Mouse (Mus musculus): ENCODE data around the gene Man2b2.

The Man2b2 gene

DNA sequence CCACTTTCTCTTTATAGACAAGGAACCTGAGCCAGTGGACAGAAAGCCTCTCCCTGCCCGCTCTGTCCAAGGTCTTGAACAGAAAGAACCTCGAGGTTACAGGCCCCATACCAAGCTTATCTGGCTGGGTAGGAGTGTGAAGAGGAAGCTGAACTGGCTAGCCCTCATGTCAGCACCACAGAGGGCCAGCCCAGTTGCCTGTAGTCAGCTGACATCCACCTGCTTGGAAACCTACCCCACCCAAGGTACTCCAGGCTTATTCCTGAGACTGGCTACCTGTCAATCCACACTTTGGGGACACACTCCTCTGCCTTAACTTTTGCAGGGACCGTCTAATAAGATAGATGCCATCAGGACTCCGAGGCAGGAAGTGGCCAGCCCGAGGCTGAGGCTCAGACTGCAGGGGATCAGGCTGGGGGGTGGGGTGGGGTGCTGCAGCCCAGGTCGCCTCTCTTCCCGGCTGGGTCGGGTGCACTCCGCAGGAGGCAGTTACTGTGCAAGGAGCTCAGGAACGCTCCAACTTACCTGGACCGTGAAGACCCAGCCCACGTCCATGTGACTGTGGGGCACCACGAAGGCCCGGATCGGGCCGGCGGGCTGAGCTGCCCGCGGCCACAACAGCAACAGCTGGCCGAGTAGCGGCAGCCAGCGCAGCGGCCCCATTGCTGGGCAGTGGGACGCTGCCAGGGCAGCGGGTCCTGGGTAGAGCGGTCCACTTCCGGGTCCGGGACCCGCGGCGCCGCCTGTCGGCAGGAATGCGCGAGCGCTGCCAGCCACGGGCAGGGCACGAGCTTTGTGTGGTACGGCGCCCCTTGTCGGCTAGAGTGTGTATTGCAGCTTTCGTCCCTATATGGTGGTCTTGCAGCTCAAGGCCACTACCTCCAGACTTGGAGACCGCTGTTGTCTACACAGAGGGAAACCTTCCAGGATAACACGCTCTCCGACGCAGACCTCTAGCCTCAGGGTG lies at the start of gene Man2b2:
Gene Man2b2 (minus strand): TSS at position 741 of the 967 bp plus-strand sequence.
- DNase-seq: peak; percentile 80

- DNase-seq: no peak
These were observed 48.3 kb upstream of the Man2b2 start for GRCm38 (mm10) chr5:36878801-36879200.

GRCm38 (mm10) chr5:36877641-36878040 lies 47.2 kb upstream of the Man2b2 start:
- no peak for DNase-seq

DNA sequence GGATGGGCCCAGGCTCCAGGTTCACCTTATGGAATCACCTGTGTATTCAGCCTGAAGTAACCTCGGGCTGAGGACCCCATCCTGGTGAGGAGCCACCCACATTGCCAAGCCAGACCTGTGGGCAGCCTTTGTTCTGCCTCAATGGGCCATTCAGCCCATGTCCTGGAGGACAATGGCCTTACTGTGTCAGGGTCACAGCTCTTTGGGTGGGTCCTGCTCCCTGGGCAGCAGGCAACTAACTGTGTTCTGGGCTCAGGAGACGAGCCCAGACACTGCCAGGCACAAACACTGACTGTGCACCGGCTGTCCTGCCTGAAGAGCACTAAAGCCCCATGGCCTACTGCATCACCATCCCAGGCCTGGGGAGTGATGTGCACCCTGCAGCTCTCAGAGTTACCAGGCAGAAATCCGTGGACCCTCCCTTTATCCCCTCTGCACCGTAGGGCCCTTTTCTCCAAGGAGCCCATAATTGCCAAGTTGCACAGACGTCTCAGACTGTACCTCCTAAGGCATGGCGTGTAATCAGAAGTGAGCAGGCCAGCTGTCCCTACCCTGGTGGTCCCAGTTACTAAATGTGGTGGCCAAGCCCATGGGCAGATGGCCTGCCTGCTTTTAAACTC lies 46.4 kb upstream of the Man2b2 start:
- peak; percentile 56 for DNase-seq

- no peak for DNase-seq
These were observed 45.5 kb upstream of the Man2b2 start for GRCm38 (mm10) chr5:36875956-36876355.

DNA sequence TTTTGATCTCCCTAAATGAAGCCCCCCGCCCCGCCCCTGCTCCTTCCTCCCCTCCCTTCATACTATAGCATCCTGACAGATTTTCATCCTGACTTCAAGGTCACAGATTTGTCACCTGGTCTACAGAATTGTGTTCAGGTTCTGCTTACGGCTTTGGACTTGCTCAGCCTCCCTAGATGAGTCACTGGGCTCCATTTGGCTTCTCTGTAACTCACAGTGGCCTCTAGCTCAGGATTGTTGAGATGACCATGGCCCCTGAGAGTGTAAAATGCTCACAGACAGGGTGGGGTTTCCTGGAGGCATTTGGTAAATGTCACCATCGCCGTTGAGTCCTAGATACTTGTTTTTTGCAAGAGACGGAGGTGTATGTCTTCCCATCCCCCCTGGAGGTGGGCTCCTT lies 40.5 kb upstream of the Man2b2 start:
- no peak for DNase-seq

GRCm38 (mm10) chr5:36869578-36870236 lies 39.3 kb upstream of the Man2b2 start:
- DNase-seq: peak; percentile 84

DNA sequence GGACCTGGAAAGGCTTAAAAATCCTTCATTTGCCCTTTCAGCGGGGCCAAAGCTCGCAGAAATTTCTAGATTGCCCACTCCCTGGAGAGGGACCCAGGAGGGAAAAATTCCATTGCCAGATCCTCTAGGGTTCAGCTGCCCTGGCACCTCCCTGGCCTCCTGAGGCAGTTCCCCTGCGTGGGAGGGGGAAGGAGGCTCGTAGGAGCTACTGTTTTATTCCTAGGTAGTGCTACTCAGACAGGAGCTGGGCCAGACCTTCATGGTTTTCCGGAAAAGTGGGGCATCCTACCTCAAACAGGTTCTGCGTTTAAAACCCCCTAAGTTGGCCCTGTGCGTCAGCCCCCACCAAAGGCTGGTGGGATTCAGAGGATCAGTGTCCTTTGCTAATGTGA lies 38.7 kb upstream of the Man2b2 start:
- no peak for DNase-seq

GRCm38 (mm10) chr5:36868266-36869090 lies 38.0 kb upstream of the Man2b2 start, which contains the start of gene Ppp2r2c:
Gene Ppp2r2c, plus strand, starts transcription at chr5:36868513.
- peak; percentile 79 for DNase-seq

DNA sequence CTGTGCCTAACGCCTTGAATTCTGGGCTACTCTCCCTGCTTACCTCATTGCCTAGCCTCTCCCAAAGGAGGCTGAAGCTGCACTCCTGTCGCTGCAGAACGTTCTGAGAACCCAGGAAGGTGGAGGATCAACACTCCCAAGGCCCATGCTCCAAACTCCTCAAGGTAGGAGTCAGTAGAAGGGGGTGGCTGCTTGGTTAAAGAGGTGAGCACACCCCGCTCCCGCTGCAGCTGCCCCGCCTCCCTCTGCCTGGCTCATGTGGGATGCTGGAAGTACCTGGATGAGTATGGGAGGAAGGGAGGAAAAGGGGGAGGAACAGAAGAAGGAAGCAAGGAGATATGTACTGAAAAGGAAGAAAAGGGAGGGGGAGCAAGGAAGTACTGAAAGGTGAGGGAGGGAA lies 37.1 kb upstream of the Man2b2 start:
- DNase-seq: no peak

DNA sequence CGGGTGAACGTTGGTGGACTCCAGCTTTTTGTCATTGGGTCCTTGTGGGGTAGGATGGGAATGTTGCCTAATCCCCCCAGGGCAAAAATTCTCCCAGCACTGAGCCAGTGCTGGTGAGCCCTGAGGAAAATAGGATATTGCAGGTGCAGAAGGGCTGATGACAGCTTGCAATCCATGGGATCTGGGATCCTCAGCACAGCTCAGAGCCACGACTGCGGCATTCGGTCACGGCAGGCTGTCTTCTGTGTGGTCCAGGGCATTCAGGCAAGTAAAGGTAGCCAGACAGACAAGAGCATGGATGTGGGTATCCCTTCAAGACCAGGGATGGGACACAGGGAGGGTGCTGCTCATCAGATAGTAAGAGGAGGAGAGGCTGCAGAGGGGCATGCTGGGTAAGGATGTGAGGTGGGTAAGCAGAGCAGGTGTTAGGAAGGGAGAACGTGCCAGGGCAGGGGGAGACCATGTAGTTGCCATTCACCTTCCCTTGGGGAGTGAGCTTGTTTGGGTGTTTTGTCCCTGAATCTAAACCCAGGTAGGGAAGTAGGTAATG lies 36.3 kb upstream of the Man2b2 start:
- DNase-seq: no peak

DNA sequence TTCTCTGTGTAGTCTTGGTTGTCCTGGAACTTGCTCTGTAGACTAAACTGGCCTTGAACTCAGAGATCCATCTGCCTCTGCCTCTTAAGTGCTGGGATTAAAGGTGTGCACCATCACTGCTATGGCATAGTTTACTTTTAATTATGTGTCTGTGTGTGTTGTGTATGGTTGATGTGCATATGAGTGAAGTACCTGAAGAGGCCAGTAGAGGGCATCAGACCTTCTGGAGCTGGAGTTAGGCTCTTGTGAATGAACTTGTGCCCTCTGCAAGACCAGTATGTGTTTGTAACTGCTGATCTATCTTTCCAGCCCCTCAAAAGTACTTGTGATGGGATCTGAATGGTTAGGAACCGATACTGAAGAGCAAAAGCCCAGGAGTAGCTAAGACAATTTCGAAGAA lies 30.6 kb upstream of the Man2b2 start:
- no peak for DNase-seq

- DNase-seq: no peak
These were observed 27.1 kb upstream of the Man2b2 start for GRCm38 (mm10) chr5:36857546-36857945.

DNA sequence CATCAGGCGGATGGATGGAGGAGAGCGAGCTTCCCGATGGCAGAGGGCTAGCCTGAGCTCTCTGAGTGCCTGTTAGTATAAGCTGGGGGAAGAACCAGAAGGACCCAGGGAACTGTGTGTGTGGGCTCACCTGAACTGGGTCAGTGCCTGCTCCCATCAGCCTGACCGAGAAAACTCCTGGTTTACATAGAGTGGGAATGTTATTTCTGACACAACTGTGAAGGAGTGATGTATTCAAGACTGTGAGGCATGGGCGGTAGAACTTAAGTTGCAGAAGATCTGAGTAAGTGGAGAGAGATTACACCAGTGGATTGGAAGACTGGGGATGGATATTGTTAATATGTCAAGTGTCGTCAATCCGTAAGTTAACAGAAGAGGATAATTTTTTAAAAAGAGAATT lies 26.1 kb upstream of the Man2b2 start:
- DNase-seq: peak; percentile 48

DNA sequence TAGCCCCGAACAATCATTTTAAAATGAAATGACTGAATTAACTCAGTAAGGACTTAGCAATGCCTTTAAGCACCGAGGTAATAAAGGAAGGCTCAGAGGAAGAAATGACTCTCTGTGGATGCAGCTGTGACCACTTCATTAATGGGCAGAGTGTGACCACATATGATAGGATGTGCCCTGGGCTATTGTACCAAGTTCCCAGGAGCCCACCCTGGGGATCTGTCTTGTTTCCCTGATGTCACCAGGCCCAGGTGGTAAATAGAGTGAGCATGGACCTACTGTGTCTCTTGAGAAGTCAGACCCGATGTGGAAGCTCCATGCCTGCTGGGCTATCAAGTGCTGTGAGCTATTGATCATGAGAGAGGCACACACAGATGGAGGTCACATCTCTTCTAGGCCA lies 24.7 kb upstream of the Man2b2 start:
- no peak for DNase-seq

- no peak for DNase-seq
These were observed 21.1 kb upstream of the Man2b2 start for GRCm38 (mm10) chr5:36851572-36851971.

DNA sequence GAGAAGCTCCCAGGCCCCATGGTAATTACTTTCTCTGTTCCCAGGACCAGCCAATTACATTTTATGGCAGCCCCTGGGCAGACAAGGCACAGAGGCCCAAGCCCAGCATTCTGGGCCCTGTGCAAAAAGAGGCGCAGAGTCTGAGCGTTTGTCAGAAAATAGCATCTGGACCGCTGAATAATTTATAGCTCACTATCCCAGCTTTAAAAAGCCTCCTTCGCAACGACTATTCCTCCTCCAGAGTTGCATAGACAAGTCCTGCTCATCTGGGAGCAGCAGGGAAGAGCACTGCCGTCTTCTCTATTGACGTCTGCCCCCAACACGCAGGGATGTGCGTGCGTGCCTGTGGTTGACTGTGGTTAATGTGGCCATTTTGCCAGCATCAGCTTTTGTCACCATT lies 14.0 kb upstream of the Man2b2 start:
- DNase-seq: peak; percentile 67

GRCm38 (mm10) chr5:36841701-36842100 lies 11.2 kb upstream of the Man2b2 start:
- no peak for DNase-seq

DNA sequence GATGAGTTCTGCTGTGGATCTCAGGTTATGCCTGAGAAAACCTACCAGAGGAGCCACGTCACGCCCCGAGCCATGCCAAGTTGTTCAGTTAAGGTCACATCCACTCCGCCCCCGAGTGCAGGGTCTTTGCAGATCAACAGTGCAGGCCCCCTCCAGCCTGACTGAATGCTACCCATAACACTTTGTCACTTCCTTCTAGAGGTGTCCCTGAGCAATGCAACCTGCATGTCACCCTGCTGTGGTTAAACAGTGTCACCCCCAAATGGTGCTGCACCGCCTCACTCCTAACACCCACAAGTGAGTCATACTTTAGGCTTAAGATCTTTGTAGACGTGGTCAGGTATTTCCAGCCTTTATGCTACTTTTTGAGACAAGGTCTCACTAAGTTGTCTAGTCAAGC lies 9.6 kb upstream of the Man2b2 start:
- DNase-seq: no peak

GRCm38 (mm10) chr5:36839602-36840001 lies 9.1 kb upstream of the Man2b2 start:
- no peak for DNase-seq

GRCm38 (mm10) chr5:36839032-36839431 lies 8.6 kb upstream of the Man2b2 start:
- DNase-seq: peak; percentile 84

- DNase-seq: peak; percentile 84
These were observed 5.5 kb upstream of the Man2b2 start for GRCm38 (mm10) chr5:36835933-36836332.

Data from right cerebral cortex, adult 18-20 months (tissue).